Mouse (Mus musculus) neural tube, embryonic 11.5 days (tissue): ENCODE results near the gene Il2rb. TPM values are rescaled to one million over a fixed set of nuclear protein-coding genes. Genes with fewer than 3 reads are reported as not detected.

Source experiments
- ATAC-seq: fragments of 200-750 bp; cut with Nextera tagmentation; 2 replicates; pipeline ENCODE4 v1.8.0; 2017; ENCODE audit warnings: moderate number of reproducible peaks, mild to moderate bottlenecking, moderate TSS enrichment, moderate library complexity; ENCODE audit not compliant: insufficient read depth, low FRiP score, low TSS enrichment
- DNase-seq: peaks from one replicate; pipeline ENCODE4 v3.0.0-alpha.2; 2015; ENCODE audit warnings: low spot score
- H3K27ac ChIP-seq: fragments of 300-500 bp; sonication (generic); 2 replicates; pipeline ENCODE4 v1.5.1; 2014; ENCODE audit warnings: low read depth, mild to moderate bottlenecking, low read length
- H3K27me3 ChIP-seq: fragments of 300-500 bp; sonication (generic); 2 replicates; pipeline ENCODE4 v1.6.1; 2014; ENCODE audit warnings: mild to moderate bottlenecking, low read length, mixed read lengths; ENCODE audit not compliant: control insufficient read depth, insufficient read depth
- H3K36me3 ChIP-seq: fragments of 300-500 bp; sonication (generic); 2 replicates; pipeline ENCODE4 v1.6.1; 2014; ENCODE audit warnings: mild to moderate bottlenecking, low read length, moderate library complexity, mixed read lengths; ENCODE audit not compliant: control insufficient read depth, insufficient read depth
- H3K4me1 ChIP-seq: fragments of 300-500 bp; sonication (generic); 2 replicates; pipeline ENCODE4 v1.6.1; 2014; ENCODE audit warnings: low read length, mixed read lengths; ENCODE audit not compliant: control insufficient read depth, insufficient read depth
- H3K4me2 ChIP-seq: fragments of 300-500 bp; sonication (generic); 2 replicates; pipeline ENCODE4 v1.6.1; 2014; ENCODE audit warnings: low read depth, mild to moderate bottlenecking, moderate library complexity
- H3K4me3 ChIP-seq: fragments of 300-500 bp; sonication (generic); 2 replicates; pipeline ENCODE4 v1.5.1; 2014; ENCODE audit warnings: low read depth, low read length
- H3K9ac ChIP-seq: fragments of 300-500 bp; sonication (generic); 2 replicates; pipeline ENCODE4 v1.6.1; 2014; ENCODE audit warnings: mild to moderate bottlenecking, low read length
- H3K9me3 ChIP-seq: fragments of 300-500 bp; sonication (generic); 2 replicates; pipeline ENCODE4 v1.6.1; 2016; ENCODE audit warnings: low read length; ENCODE audit not compliant: control insufficient read depth
- WGBS: fragments of 180-500 bp; shearing (Covaris S2); extraction: QIAGEN DNeasy Blood & Tissue Kit; methylation state at CpG from one replicate; pipeline ENCODE4 v1.1.7; 2014; 5-methylcytosine and 5-hydroxymethylcytosine counted together
- polyA plus RNA-seq: library from polyadenylated mRNA; unstranded; fragments of >200 nt; fragmentation: Nextera tagmentation; extraction: Ambion mirVana; gene quantifications from 2 replicates; pipeline ENCODE4 v1.2.1, GENCODE M21; 2014

Gene Il2rb
- polyA plus RNA-seq, 1 experiment from 2014 or later, result not detected

DNA sequence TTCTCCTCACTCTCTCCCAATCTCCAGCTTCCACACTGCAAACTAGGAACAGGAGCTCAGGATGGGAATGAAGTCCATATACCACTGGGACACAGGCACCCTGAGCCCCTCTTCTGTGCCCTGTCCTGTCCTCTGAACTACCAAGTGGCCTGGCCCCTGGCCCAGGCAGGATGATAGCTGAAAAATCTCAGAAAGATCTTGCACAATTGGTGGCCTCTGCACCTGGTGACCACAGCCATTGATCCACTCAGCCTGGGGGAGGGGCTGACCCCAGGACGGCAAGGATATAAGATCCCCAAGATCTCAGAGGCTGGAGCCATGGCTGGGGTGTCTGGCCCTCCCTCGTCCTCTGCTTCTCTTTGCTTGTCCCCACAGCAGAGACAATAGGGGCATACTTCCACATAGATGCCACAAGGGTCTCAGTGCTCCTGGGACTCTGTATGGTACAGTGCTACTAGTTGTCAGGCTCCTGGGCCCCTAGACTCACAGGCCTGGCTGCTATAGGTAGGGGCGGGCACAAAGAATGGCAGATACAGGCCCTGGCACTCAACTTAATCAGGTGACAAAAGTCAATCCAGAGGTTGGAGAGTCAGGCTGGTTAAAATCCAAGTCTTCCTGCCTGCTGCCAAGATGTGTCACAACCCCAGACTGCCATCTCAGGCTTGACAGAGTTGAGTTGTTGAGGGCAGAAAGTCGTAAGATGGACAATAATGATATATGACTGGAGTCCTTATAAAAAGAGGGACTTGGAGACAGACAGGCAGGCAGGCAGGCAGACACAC is 24.4 kb downstream of the Il2rb start:
- Histone ChIP-seq H3K4me2 (no peak overlapping the region), H3K4me1 (peaks cover 3% of the 10 kb centered on the region; the same call in 1 of the 2 replicates), H3K4me3 (no peak overlapping the region), H3K27me3 (no peaks in the 10 kb centered on the region), H3K9ac (no peak overlapping the region), H3K27ac (no peak overlapping the region), H3K9me3 (no peaks in the 10 kb centered on the region), H3K36me3 (no peaks in the 10 kb centered on the region)
- DNase-seq (no peak), ATAC-seq (no peak)
- WGBS, result 76% methylated on average over 4 of the region's 4 CpGs

DNA sequence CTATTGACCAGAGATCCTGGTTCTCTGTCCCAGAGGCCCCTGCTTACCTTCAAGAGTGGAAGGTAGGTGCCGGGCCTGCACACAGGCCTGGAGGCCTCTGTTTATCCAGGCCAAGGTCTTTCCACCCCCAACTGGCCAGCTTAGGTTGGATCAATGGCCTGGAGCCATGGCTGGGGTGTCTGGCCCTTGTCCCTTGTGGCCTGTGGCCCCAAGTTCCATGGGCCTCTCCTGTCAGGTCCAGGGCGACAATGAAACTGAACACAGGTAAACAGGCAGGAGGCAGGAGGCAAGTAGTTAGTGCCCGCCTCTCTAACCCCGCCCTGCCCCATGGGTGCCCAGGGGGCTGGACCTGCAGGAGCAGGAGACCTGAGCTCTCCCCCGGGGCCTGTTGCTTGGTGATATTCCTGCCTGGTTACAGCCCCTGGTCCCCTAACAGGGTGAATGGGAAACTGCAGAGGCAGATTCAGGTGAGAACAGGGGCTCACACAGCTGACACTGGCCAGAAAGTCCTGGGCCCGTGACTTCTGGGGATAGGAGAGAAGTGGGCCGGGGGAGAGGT is 26.6 kb downstream of the Il2rb start, which contains the start of gene Tmprss6:
TSS of gene Tmprss6 (minus strand) at position 256 of the 559 bp plus-strand sequence.
- Histone ChIP-seq H3K36me3 (no peaks in the 10 kb centered on the region), H3K4me3 (no peak within 1 kb of the TSS), H3K4me2 (no peak within 1 kb of the TSS), H3K27ac (no peak within 1 kb of the TSS), H3K27me3 (no peaks in the 10 kb centered on the region), H3K9ac (no peak within 1 kb of the TSS), H3K9me3 (no peaks in the 10 kb centered on the region), H3K4me1 (peaks cover 3% of the 10 kb centered on the region; the same call in 1 of the 2 replicates)
- WGBS, result 75% methylated on average over 7 of the region's 7 CpGs
- no peak for DNase-seq
- ATAC-seq, result no peak

DNA sequence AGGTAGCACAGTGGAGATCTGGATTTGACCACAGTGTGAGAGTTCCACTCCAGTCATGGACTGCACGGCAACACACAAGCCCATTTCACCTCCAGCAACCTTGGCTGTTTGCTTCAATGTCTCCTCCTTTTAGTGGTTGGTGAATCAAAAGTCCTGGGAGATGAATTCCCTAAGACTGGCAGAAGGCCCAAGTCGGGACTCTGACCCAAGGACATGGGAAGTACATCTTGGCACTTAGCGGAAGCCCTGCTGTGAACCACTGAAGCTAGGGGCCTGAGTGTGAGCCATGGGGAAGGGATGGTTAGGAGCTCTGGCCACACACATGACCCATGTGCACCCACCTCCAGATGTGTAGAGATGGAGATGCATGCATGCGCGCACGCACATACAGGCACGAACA is 27.5 kb downstream of the Il2rb start:
- H3K27ac ChIP-seq, result no peak overlapping the region
- H3K4me3 ChIP-seq, result no peak overlapping the region
- WGBS, result 92% methylated on average over 7 of the region's 7 CpGs
- no peak overlapping the region for H3K4me2 ChIP-seq
- H3K9me3 ChIP-seq, result no peaks in the 10 kb centered on the region
- no peaks in the 10 kb centered on the region for H3K27me3 ChIP-seq
- H3K4me1 ChIP-seq, result peaks cover 3% of the 10 kb centered on the region; the same call in 1 of the 2 replicates
- no peaks in the 10 kb centered on the region for H3K36me3 ChIP-seq
- no peak overlapping the region for H3K9ac ChIP-seq
- DNase-seq (no peak), ATAC-seq (no peak)

DNA sequence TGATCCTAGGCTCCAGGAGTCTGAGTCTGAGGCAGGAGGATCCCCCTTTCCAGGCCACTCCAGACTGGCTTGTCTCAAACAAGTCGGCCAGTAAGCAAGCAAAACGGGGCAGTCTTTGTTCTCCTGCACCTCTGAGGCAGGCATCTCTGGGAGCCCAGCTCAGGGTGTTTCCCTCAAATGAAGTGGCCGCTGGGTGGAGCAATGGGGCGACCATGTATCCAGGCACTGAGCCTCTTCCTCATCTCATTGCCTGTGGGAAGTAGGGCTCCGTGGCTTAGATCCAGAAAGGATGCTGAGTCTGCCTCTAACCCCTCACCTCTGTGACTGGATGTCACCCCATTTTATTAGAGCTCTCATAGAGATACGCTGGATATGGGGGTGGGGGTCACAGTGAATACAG is 28.3 kb downstream of the Il2rb start:
- Histone ChIP-seq H3K4me1 (peaks cover 2% of the 10 kb centered on the region; the same call in 1 of the 2 replicates), H3K4me2 (no peak overlapping the region), H3K27me3 (no peaks in the 10 kb centered on the region), H3K4me3 (no peak overlapping the region), H3K9me3 (no peaks in the 10 kb centered on the region), H3K27ac (no peak overlapping the region), H3K9ac (no peak overlapping the region), H3K36me3 (no peaks in the 10 kb centered on the region)
- no peak for ATAC-seq
- peak; percentile 38 for DNase-seq
- WGBS, result 38% methylated on average over 6 of the region's 6 CpGs

DNA sequence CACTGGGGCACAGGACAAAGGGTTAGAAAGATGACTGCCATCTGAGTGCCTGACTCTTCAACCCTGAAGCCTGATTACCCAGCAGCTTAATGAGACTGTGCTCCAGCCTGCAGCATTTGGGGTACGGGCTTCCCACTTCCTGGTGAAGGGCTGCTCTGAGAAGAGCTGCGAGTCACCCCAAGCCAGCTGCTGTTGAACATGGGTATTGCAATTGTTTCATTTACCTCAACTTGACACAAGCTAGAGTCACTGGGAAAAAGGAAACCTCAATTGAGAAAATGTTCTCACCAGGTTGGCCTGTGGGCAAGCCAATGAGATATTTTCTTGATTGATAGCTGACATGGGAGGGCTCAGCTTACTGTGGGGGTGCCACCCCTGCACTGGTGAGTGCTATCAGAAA is 32.1 kb downstream of the Il2rb start:
- no peaks in the 10 kb centered on the region for H3K4me1 ChIP-seq
- H3K4me3 ChIP-seq, result no peak overlapping the region
- no peaks in the 10 kb centered on the region for H3K27me3 ChIP-seq
- 76% methylated on average over 2 of the region's 2 CpGs for WGBS
- ATAC-seq (no peak), DNase-seq (no peak)
- H3K9ac ChIP-seq, result no peak overlapping the region
- H3K4me2 ChIP-seq, result no peak overlapping the region
- no peak overlapping the region for H3K27ac ChIP-seq
- no peaks in the 10 kb centered on the region for H3K36me3 ChIP-seq
- no peaks in the 10 kb centered on the region for H3K9me3 ChIP-seq

DNA sequence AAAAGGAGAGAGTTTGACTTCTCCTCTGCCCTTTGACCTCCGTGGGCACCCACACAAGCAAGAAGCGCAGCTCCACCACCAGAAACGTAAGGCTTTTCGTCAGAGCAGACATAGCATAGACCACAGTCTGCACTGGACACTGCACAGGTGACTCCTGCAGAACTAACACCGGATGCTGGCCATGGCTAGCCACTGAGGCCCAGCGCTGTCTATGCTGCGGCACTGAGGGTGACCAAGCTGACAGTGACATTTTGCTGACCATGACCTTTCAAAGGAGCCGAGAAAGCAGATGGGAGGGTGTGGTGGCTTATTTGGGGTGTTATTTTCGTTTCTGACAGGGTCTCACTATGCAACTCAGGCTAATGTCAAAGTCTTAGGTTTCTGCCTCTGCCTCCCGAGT is 37.9 kb downstream of the Il2rb start:
- 82% methylated on average over 10 of the region's 10 CpGs for WGBS
- Histone ChIP-seq H3K9ac (no peak overlapping the region), H3K27ac (no peak overlapping the region), H3K9me3 (no peaks in the 10 kb centered on the region), H3K27me3 (no peaks in the 10 kb centered on the region), H3K4me3 (no peak overlapping the region), H3K4me2 (no peak overlapping the region), H3K4me1 (no peaks in the 10 kb centered on the region), H3K36me3 (no peaks in the 10 kb centered on the region)
- no peak for DNase-seq
- ATAC-seq, result no peak

DNA sequence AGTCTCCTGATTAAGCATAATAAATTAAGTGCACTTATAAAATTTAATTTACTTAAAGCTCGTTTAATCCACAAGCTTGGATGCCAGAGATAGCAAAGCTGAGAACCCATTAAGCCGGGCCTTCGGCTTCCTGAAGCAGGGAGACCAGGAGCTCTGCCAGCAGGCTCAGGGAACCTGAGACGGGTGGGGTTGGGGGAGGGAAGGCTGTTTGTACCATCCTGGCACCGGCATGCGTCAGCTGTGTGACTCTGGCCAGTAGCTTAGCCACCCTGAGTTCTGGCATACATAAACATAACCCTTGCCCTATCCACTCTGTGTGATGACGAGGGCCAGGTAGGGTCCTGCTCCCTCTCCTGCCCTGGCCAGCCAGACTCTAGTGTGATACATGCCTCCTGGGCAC is 39.0 kb downstream of the Il2rb start:
- H3K9ac ChIP-seq, result no peak overlapping the region
- no peak for ATAC-seq
- 77% methylated on average over 7 of the region's 7 CpGs for WGBS

DNA sequence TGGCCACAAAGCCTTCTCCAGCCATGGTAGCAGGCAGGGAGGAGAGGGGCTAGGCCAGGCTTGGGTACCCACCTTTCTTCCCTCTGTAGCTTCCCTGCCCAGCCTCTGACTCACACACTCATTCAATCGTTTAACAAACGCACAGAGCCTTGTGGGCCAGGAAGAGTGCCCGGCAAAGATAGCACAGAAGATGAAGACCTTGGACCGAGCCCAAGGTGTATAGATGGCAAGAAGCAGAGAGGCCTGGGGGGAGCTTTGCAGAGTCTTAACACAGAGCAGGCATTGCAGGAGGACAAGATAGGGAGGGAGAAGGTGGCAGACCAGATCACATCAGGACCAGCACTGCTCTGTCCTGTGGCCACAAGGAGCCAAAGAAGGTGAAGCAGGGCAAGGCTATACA is 39.9 kb downstream of the Il2rb start:
- H3K9me3 ChIP-seq, result no peaks in the 10 kb centered on the region
- no peaks in the 10 kb centered on the region for H3K27me3 ChIP-seq
- H3K36me3 ChIP-seq, result no peaks in the 10 kb centered on the region
- H3K27ac ChIP-seq, result no peak overlapping the region
- WGBS, result 86% methylated on average over 4 of the region's 4 CpGs
- no peak overlapping the region for H3K4me3 ChIP-seq
- no peak for ATAC-seq
- H3K9ac ChIP-seq, result no peak overlapping the region
- DNase-seq, result no peak
- no peaks in the 10 kb centered on the region for H3K4me1 ChIP-seq
- no peak overlapping the region for H3K4me2 ChIP-seq

More for the DNA sequence above, 39.0 kb downstream of the Il2rb start:
- H3K36me3 ChIP-seq, result no peaks in the 10 kb centered on the region
- H3K4me3 ChIP-seq, result no peak overlapping the region
- H3K27ac ChIP-seq, result no peak overlapping the region
- H3K4me1 ChIP-seq, result no peaks in the 10 kb centered on the region
- no peak for DNase-seq
- no peaks in the 10 kb centered on the region for H3K27me3 ChIP-seq
- no peaks in the 10 kb centered on the region for H3K9me3 ChIP-seq
- no peak overlapping the region for H3K4me2 ChIP-seq

DNA sequence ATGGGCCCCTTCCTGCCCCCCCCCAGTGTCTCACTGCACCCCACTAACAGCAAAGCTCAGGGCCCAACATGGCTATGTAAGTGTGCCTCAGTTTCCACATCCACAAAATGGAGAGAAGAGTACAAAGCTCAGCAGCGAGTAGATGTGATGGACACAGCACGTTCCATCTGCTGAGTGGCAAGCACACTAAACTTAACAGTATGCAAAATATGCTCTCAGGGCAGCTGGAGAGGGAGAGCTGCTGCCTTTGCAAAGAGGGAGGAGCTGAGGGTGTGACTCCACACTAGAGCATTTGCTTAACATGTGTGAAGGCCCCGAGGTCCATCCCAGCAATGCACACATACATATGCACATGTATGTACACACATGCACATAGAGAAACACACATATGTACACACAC is 42.1 kb downstream of the Il2rb start:
- no peak overlapping the region for H3K9ac ChIP-seq
- DNase-seq, result no peak
- H3K4me2 ChIP-seq, result no peak overlapping the region
- H3K27ac ChIP-seq, result no peak overlapping the region
- H3K4me3 ChIP-seq, result no peak overlapping the region
- no peaks in the 10 kb centered on the region for H3K27me3 ChIP-seq
- H3K9me3 ChIP-seq, result no peaks in the 10 kb centered on the region
- 86% methylated on average over 3 of the region's 3 CpGs for WGBS
- no peaks in the 10 kb centered on the region for H3K4me1 ChIP-seq
- H3K36me3 ChIP-seq, result no peaks in the 10 kb centered on the region
- ATAC-seq, result no peak
